Mouse (Mus musculus) monocyte, adult 5-6 weeks (primary cell): Measurements from ENCODE around the gene Rnf145. TPM values are rescaled to one million over a fixed set of nuclear protein-coding genes. Genes with fewer than 3 reads are reported as not detected.

Experiments
- ATAC-seq: fragments of 153-309, 156-312 bp; replicated peaks from 2 replicates; pipeline ENCODE4 v1.8.0; 2017; ENCODE audit warnings: mild to moderate bottlenecking; ENCODE audit not compliant: low TSS enrichment, insufficient number of reproducible peaks, severe bottlenecking, poor library complexity, low FRiP score
- total RNA-seq: library from RNA; stranded (forward); fragments of 200-1000, 200-491, 200-594 nt; gene quantifications from 3 replicates; pipeline ENCODE4 v1.2.3, GENCODE M21; 2017

Gene Rnf145
- 56.7 to 93.5 TPM (median 62.8 TPM) in 3 replicates for total RNA-seq

- peak; percentile 44 for ATAC-seq
Measured at GRCm38 (mm10) chr11:44518281-44519095, at the start of gene Rnf145. Rnf145 (plus strand) TSS chr11:44518964.

DNA sequence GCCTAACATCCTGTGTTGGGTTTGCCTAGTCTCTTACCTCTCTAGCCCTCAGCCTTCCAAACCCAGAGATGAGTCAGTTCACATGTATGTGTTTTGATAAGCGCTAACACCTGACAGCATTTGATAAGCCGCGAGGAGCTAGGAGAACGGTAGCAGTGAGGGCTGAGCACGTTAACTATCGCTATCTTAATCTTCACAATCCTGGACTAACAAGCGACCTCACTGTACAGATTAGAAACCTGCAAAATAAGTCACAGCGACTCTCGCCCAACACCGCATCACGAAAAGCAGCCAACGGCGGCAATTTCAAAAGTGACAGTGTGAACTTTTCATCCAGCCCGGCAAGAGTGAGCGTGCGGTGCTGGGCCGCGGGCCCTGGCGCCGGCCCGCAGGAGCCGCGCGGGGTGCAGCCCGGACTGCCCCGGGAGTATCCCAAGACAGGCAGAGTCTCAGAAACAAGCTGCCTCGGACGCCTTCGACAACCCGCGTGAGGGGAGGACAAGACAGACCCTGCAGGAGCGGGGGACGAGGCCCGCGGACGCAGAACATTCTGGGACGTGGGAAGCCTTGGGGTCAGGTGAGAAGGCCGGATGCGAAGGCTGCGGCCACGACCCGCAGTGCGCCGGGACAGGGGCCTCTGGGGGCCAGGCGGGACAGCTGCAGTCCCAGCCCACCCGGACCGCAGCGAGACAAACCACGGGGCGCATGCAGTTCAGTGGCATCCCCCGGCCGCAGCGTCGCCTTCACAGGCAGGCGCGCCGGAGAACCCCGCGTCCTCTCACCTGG is 48.9 kb upstream of the Rnf145 start:
- no peak; the same call in 1 of the 2 replicates for ATAC-seq

DNA sequence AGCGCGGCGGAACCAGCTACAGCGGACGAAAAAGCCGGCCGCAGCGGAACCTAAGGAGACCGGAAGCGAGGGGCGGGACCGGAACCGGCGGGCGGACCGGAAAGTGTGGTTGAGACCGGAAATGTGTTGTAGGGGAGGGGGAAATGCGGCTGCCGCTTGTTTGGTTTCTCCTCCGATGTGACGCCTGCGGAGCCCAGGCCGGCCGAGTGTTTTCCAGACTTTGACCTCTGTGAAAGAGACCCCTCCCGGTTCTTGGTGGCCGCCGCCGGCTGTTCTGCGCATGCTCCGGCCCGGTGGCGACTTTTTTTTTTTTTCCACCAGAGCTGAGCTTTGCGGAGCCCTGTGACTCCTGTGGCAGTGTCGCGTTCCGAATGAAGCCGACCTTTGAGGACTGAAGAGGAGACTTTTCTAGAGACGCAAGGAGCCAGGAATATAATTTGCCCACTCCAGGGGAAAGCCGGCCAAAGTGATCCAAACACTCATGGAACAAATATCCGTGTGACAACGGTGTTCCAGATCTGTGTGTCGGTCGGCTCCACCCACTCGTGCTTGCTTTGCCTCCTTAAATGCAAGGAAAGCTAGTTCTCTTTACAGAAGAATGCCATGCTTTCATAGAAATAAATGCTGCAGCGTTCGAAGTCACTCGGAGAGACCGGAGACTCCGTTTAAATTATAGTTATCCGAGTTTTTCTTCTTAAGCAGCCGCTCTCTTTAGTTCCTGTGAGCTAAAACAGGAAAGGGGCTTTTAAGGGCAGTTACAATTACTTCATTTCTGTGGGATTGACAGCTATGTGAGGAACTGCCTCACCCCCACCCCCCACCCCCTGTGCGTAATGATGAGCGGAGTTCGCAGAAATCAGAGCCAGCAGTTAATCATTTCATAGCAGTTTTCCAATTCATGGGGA is 48.1 kb upstream of the Rnf145 start, which contains the start of gene Ublcp1:
Gene Ublcp1 (minus strand): TSS at position 67 of the 905 bp plus-strand sequence.
- peak; percentile 95 for ATAC-seq

DNA sequence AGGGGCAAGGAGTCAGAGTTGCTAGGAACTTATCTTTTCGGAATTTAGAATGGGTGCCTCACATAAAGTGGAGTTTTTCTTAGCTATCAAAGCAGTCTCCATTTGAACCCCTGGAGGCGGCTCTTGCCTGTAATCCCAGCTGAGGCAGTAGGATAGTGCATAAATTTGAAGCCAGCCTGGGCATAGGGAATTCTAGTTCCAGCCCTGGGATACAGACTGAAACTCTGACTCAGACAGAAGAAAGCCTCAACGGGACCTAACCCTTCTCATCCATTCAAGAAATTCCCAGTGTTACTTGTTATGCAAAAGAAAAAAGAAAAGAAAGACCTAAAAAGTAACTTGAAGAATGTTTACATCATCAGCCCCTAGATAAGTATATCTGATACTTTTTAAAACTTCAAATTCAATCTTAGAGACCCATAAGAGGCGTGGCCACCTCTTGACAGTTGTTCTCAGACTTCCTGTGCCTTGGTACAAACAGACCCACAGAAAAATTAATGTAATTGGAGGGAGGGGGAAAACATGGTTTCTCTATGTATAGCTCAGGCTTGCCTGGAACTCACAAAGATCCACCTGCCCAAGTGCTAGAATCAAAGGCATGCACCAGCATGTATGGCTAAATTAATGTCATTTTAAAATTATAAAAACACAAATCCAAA is 47.3 kb upstream of the Rnf145 start:
- no peak for ATAC-seq

- ATAC-seq = no peak; the same call in 1 of the 2 replicates
Measured at GRCm38 (mm10) chr11:44475467-44475866, 43.3 kb upstream of the Rnf145 start.

DNA sequence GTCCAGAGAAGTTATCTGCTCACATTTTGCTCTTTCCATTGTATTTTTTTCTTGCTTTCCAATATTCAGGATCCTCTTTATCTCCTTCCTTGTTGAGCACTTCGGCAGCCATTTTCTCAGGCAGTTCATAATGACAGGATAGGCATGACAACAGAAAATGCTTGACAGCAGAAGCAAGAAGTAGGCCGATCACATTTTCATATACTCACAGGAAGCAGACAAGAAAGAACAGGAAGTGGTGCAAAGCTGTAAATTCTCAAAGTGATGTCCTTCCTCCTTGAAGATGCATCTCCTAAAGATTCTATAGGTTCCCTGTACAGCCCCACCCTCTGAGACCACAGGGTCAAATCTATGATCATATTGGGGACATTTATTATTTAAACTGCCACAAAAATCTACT is 42.3 kb upstream of the Rnf145 start:
- ATAC-seq = no peak

DNA sequence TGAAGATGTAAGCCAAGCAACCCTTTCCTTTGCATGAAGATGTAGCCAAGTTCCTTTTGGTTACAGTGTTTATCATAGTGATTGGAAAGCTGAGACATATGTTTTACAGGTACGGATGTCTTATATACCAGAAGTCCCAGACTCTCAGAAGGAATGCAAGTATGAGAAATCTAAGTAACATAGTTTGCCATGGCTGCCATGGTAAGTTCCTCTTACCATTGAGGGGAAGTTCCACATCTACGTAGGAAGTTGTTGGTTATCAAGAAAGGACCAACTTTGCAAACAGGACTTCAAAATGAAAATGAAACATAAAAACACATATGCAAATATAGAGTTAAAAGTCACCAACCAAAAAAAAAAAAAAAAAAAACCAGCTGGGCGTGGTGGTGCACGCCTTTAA is 40.4 kb upstream of the Rnf145 start:
- ATAC-seq = peak; percentile 64

DNA sequence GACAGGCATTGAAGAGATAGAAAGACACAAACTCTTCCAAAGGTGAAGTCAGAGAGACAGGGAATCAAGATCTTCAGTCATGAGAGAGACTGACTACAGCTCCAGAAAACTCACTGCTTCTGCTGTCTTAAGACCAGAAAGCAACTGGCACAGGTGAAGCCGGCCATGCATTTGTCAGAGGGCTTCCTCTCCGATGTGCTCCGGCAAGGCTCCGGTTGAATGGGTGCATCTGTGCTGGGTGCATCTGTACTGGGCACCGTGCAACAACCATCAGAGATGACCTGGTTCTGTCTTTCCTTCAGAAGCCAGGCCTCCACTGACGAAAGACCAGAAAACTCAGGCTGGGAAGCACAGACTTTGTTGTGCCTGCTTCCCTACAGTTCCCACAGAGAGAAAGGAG is 38.5 kb upstream of the Rnf145 start:
- no peak for ATAC-seq

GRCm38 (mm10) chr11:44485089-44485736 is 33.6 kb upstream of the Rnf145 start:
- no peak for ATAC-seq

DNA sequence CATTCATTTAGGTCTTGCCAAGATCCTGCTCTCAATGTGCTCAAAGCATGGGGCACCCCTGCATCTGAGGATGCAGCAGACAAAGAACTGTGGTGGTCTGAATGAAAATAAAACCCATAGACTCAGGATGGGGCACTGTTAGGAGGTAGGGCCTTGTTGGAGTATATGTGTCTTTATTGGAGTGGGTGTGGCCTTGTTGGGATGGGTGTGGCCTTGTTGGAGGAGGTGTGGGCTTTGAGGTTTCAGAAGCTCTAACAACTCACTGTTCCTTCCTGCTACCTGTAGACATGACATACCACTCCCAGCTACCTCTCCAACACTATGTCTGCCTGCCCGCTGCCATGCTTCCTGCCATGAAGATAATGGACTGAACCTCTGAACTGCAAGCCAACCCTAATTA is 29.6 kb upstream of the Rnf145 start:
- ATAC-seq = no peak

DNA sequence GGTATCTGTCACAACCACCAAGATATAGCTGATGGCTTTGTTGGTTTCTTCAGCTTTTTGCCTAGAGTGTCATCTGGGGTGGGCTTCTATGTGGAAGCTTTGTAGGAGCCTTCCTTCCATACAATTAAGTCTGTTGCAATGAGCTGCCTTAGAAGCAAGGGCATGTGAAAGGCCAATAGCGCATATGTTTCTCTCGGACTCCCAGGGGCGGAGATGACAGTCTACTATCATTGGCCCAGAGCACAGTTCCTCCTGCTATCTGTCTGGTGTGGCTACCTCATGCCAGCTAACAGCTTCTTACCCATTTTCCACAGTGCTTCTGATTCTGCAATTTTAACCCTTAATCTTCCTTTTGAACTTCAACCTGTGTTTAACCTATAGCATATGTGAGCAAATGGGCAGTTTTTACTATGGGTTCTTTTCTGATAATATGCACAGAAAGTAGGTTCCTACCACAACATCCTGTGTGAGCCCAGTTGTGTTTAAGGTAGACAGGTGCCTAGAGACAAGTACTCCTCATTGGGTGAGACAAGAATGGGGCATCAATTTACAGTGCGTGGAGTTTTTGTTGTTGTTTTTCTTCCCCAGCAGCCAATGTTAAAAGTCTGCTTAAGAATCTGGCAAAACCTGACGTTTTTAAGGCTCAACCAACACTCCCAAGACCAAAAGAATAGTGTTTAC is 24.0 kb upstream of the Rnf145 start:
- no peak for ATAC-seq

DNA sequence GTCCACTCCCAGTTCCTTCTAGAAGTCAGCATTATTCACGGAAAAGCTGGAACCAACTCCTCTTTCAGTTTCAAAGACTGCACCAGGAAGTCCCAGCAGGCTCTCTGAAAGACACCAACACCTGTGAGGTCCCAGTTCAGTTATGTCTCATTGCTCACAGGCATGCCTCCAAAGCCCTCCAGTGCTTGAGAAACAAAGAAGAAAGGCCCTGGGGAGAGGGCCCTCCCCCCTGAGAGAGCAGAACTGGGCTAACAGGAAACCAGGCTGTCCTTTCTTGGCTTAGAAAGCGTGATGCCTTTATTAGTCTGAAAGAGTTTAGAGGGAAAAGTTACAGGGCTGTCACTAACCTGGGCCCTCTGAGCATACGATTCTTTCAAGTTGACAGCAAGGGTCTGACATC is 22.5 kb upstream of the Rnf145 start:
- 0 out of 2 replicates have a peak, but pooled peaks have one; percentile 31 for ATAC-seq

DNA sequence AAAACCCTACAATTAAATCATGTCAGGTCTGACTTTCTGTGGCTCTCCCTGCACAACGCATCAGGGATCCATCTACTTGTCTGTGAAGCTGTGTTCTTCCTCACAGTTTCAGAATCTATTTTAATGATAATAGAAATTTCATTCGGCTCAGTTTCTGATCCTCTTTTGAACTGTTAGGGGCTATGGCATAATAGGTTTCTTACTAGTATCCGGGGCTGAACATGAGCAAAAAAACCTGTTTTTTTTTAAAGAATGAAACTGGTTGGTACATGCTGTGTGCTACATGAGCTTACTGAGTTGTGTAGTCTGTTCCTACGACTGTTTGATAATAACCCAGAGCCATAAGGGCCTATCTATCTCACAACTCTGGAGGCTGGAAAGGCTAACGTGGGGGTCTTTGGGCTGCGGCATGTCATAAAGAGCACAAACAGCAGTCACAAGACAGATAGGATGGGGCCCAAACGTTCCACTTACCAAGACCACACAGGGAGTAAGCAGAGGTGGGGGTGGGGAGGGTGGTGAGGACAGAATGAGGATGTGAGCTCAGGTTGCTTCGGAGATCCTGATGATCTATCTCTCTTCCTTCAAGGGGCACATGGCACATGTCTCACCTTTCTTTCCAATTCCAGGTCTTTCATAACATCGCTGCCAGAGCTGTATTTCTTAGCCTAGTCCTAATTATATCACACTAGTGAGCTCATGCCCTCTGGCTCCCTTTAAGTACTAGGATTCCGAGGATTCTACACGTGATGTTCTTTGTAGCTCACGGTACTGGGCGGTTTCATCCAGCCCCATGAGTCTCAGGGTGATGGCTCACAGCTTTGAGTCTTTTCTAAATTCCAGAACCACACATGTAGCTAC is 20.1 kb upstream of the Rnf145 start:
- ATAC-seq = no peak

- no peak for ATAC-seq
Measured at GRCm38 (mm10) chr11:44500966-44501365, 17.8 kb upstream of the Rnf145 start.

DNA sequence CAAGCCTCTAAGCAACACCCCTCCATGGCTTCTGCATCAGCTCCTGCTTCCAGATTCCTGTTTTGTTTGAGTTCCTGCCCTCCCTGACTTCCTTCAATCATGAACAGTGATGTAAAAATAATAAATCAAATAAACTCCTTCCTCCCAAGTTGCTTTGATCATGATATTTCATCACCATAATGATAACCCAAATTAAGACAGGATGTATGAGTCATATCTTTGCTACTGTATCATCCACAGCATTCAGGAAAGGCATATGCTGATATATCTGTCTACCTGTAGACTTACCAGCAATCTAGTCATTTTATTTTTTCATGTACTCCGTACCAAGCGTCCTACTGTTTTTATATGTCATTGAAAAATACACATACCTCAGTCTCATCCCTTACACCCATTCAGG is 17.3 kb upstream of the Rnf145 start:
- no peak for ATAC-seq

GRCm38 (mm10) chr11:44502931-44503330 is 15.8 kb upstream of the Rnf145 start:
- no peak for ATAC-seq
